Mouse (Mus musculus): ENCODE measurements around the gene Alox12b. TPM values are rescaled to one million over a fixed set of nuclear protein-coding genes. Genes with fewer than 3 reads are reported as not detected.

Alox12b gene
- polyA plus RNA-seq, 1 experiment from 2014 or later = 0.08 TPM

DNA sequence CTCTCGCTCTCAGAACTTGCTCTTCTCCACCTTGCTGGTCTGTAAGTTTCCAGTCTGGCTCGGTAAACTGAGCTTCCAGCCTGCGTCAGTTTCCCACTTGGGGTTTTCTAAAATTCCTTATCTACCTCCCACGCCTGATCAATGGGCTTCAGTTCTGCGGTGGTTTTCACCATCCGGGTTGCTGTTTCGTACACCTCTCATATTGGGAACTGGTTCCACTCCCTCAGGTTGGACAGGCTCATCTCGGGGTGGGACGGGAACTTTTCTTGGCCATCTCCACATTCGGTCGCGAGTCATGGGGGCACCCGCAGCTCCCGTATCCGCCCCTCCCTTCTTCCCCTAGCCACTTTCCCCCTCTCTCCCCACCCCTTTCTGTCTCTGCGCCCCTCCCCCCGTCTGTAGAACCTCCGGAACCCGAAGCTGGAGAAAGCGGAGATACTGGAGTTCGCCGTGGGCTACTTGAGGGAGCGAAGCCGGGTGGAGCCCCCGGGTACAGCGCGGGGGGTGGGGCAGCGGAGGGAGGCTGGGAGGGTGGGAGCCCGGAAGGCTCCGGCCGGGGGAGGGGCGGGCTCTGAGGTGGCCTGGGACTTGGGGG, 35.0 kb upstream of the Alox12b start:
- Histone ChIP-seq H3K4me1 (replicated peaks; ENCODE audit: control insufficient read depth, insufficient read depth, low read length) (peaks cover 37% of the 10 kb centered on the region), H3K9ac (ENCODE audit: low read length) (peak overlapping the region; percentile 69), H3K27me3 (ENCODE audit: control insufficient read depth, insufficient read depth, low read length) (peaks cover 10% of the 10 kb centered on the region)

DNA sequence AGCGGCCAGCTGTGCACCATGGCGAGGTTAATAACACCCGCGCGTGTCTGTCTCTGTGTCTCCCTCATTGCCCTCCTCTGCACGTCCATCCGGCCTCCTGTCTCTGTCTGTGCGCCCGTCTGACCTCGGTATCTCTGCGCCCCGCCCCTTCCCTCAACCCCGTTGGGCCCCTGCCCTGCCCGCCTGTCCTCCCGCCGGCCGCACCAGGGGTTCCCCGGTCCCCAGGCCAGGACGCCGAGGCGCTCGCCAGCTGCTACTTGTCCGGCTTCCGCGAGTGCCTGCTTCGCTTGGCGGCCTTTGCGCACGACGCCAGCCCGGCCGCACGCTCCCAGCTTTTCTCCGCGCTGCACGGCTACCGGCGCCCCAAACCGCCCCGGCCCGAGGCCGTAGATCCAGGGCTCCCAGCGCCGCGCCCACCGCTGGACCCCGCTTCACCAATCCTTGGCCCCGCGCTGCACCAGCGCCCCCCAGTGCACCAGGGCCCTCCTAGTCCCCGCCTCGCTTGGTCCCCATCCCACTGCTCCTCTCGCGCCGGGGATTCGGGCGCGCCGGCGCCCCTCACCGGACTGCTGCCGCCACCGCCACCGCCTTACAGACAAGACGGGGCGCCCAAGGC, 34.3 kb upstream of the Alox12b start, which contains the start of gene 9130213A22Rik:
9130213A22Rik (minus strand) TSS at position 254 of the 616 bp plus-strand sequence.
- peak within 1 kb of the TSS; percentile 96 for H3K4me2 ChIP-seq (ENCODE audit: low read depth, low read length, severe bottlenecking)
- H3K9me3 ChIP-seq (ENCODE audit: control insufficient read depth, low read length) = no peaks in the 10 kb centered on the region
- no peaks in the 10 kb centered on the region; the same call in 1 of the 2 replicates for H3K36me3 ChIP-seq (ENCODE audit: control insufficient read depth, insufficient read depth, low read length)
- H3K4me1 ChIP-seq (replicated peaks; ENCODE audit: control insufficient read depth, insufficient read depth, low read length) = peaks cover 34% of the 10 kb centered on the region
- peak within 1 kb of the TSS; percentile 76 for H3K4me3 ChIP-seq (ENCODE audit: low read depth, low read length)
- H3K27me3 ChIP-seq (ENCODE audit: control insufficient read depth, insufficient read depth, low read length) = peaks cover 13% of the 10 kb centered on the region
- H3K27ac ChIP-seq (ENCODE audit: low read depth, low read length) = peak within 1 kb of the TSS; percentile 37; the same call in 1 of the 2 replicates
- WGBS = under 1% methylated on average over 62 of the region's 66 CpGs
- peak; percentile 95 for DNase-seq (ENCODE audit: low spot score)
- peak within 1 kb of the TSS; percentile 69 for H3K9ac ChIP-seq (ENCODE audit: low read length)
- ATAC-seq (replicated peaks; ENCODE audit: low FRiP score) = peak; percentile 66

More for the DNA sequence above, 35.0 kb upstream of the Alox12b start:
- Histone ChIP-seq H3K9me3 (ENCODE audit: control insufficient read depth, low read length) (no peaks in the 10 kb centered on the region), H3K4me2 (ENCODE audit: low read depth, low read length, severe bottlenecking) (peak overlapping the region; percentile 96), H3K27ac (ENCODE audit: low read depth, low read length) (no peak overlapping the region), H3K36me3 (ENCODE audit: control insufficient read depth, insufficient read depth, low read length) (no peaks in the 10 kb centered on the region; the same call in 1 of the 2 replicates), H3K4me3 (ENCODE audit: low read depth, low read length) (peak overlapping the region; percentile 76)
- DNase-seq (ENCODE audit: low spot score) (no peak), ATAC-seq (replicated peaks; ENCODE audit: low FRiP score) (no peak)
- 0% methylated on average over 30 of the region's 32 CpGs for WGBS

DNA sequence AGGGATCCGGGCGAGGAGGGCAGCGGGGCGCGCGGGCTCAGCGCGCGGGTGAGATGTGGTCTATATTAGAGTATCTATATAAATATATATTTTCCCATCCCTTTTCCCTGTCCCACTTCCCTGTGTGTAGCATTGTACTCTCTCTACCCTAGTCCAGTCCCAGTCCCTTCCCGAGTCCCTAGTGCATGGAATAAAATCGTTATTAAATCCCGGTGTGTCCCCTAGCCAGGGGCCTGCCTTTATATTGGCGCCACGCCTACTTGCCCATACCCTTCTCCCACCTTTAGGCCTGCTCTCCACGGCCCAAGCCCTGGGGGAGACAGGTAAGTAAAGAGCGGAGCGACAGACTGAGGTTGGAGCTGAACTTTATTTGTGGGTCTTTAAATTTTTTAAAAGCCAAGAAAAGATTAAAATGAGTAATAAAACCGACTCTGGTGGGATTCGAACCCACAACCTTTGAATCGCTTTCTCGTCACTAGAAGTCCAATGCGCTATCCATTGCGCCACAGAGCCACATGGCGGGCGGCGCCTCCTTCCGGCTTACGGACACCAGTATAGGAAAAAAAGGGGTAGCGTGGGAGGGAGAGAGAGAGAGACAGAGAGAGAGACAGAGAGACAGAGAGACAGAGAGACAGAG, 33.6 kb upstream of the Alox12b start:
- Histone ChIP-seq H3K27me3 (ENCODE audit: control insufficient read depth, insufficient read depth, low read length) (peaks cover 13% of the 10 kb centered on the region), H3K4me2 (ENCODE audit: low read depth, low read length, severe bottlenecking) (peak overlapping the region; percentile 96), H3K36me3 (ENCODE audit: control insufficient read depth, insufficient read depth, low read length) (no peaks in the 10 kb centered on the region; the same call in 1 of the 2 replicates), H3K27ac (ENCODE audit: low read depth, low read length) (no peak overlapping the region), H3K9ac (ENCODE audit: low read length) (peak overlapping the region; percentile 69), H3K4me1 (replicated peaks; ENCODE audit: control insufficient read depth, insufficient read depth, low read length) (peaks cover 34% of the 10 kb centered on the region), H3K4me3 (ENCODE audit: low read depth, low read length) (peak overlapping the region; percentile 76), H3K9me3 (ENCODE audit: control insufficient read depth, low read length) (no peaks in the 10 kb centered on the region)
- DNase-seq (ENCODE audit: low spot score) (peak; percentile 96), ATAC-seq (replicated peaks; ENCODE audit: low FRiP score) (peak; percentile 4)
- under 1% methylated on average over 29 of the region's 29 CpGs for WGBS

DNA sequence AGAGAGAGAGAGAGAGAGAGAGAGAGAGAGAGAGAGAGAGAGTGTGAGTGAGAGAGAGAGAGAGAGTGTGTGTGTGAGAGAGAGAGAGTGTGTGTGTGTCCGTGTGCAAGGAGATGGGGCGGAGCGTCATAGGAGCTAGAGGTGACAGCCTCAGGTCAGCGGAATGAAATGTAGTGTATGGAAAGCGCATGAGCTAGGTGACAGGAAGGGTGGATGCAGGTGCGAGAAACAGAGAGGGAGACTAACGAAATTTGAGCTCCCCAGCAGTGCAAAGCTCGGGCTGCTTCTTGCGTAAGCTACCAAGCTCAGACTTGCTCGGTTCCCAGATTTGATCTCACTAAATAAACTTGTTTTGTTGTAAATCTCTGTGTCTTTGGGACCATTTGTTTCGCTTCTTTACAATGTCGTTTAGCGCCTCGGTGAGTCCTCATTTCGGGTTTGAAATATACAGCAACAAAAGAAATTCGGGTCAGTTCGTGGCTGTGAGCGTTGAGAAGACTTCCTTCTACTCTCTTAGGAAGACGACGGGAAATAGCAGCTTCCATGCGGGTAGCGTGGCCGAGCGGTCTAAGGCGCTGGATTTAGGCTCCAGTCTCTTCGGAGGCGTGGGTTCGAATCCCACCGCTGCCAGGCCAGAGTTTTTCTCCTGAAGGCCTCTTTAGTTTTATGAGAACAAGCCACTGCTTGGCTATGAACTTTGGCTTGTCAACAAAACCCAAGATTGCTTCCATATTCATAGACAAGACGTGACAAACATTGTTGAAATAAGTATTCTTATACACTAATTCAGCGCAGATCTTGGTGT, 32.9 kb upstream of the Alox12b start:
- H3K4me3 ChIP-seq (ENCODE audit: low read depth, low read length) = peak overlapping the region; percentile 76
- H3K27me3 ChIP-seq (ENCODE audit: control insufficient read depth, insufficient read depth, low read length) = peaks cover 13% of the 10 kb centered on the region
- no peaks in the 10 kb centered on the region for H3K9me3 ChIP-seq (ENCODE audit: control insufficient read depth, low read length)
- ATAC-seq (replicated peaks; ENCODE audit: low FRiP score) (peak; percentile 74), DNase-seq (ENCODE audit: low spot score) (peak; percentile 97)
- WGBS = under 1% methylated on average over 31 of the region's 31 CpGs
- H3K4me1 ChIP-seq (replicated peaks; ENCODE audit: control insufficient read depth, insufficient read depth, low read length) = peaks cover 32% of the 10 kb centered on the region
- peak overlapping the region; percentile 66; the same call in 1 of the 2 replicates for H3K27ac ChIP-seq (ENCODE audit: low read depth, low read length)
- peak overlapping the region; percentile 96 for H3K4me2 ChIP-seq (ENCODE audit: low read depth, low read length, severe bottlenecking)
- peak overlapping the region; percentile 40 for H3K9ac ChIP-seq (ENCODE audit: low read length)
- no peaks in the 10 kb centered on the region; the same call in 1 of the 2 replicates for H3K36me3 ChIP-seq (ENCODE audit: control insufficient read depth, insufficient read depth, low read length)

DNA sequence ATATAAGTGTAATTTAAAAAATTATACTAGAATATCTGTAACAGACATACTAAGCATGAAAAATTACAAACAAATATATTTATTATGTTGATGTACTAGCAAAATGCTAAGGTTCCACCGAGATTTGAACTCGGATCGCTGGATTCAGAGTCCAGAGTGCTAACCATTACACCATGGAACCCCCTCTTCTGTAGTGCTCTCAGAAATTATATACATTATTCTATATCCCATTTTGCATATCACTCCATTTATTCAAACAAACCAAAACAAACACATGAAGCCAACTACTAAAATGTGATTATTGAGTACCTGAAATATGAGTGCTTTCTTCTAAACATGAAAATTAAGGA, 32.3 kb upstream of the Alox12b start:
- peak overlapping the region; percentile 76; the same call in 1 of the 2 replicates for H3K4me3 ChIP-seq (ENCODE audit: low read depth, low read length)
- H3K9ac ChIP-seq (ENCODE audit: low read length) = no peak overlapping the region
- WGBS = 0% methylated on average over 3 of the region's 3 CpGs
- H3K27ac ChIP-seq (ENCODE audit: low read depth, low read length) = no peak overlapping the region
- H3K4me2 ChIP-seq (ENCODE audit: low read depth, low read length, severe bottlenecking) = no peak overlapping the region
- no peaks in the 10 kb centered on the region; the same call in 1 of the 2 replicates for H3K36me3 ChIP-seq (ENCODE audit: control insufficient read depth, insufficient read depth, low read length)
- DNase-seq (ENCODE audit: low spot score) = peak; percentile 71
- peaks cover 28% of the 10 kb centered on the region for H3K4me1 ChIP-seq (replicated peaks; ENCODE audit: control insufficient read depth, insufficient read depth, low read length)
- peak; percentile 63 for ATAC-seq (replicated peaks; ENCODE audit: low FRiP score)
- H3K27me3 ChIP-seq (ENCODE audit: control insufficient read depth, insufficient read depth, low read length) = peaks cover 13% of the 10 kb centered on the region
- no peaks in the 10 kb centered on the region for H3K9me3 ChIP-seq (ENCODE audit: control insufficient read depth, low read length)

DNA sequence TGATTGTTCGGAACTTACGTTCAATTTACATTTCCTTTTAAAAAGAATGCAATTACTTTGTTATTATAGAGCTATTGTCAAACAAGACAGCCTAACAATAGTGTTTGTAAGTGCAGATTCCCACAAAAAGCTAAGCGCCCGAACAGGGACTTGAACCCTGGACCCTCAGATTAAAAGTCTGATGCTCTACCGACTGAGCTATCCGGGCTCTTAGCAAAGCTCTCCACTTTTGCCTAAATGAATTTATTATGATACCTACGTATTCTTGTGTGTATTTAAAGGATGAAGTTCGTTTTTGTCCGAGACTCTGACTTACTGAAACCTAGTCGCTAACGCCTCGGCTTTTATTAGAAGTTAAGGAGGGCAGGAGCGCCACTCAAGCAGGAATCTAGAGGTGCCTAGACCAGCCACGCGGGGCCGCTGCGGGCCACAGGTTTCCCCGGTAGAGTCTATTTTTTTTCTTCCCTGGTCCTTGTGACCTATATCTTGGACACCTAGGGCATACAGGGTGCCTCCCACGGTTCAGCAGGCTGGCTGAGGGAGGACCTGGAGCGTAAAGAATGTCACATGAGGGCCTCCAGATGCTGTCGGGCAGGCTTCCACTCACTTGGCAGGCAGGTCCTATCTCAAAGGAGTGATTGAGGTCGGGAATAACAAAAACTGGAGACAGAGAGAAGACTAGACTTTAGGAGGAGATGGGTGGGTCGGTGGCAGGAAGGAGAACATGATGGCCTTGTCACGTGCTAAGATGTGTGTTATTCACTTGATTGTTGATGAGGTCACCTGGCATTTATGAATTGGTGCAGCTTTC, 31.5 kb upstream of the Alox12b start:
- peak; percentile 45; the same call in 1 of the 2 replicates for ATAC-seq (replicated peaks; ENCODE audit: low FRiP score)
- H3K27ac ChIP-seq (ENCODE audit: low read depth, low read length) = no peak overlapping the region
- WGBS = under 1% methylated on average over 24 of the region's 24 CpGs
- no peaks in the 10 kb centered on the region for H3K9me3 ChIP-seq (ENCODE audit: control insufficient read depth, low read length)
- H3K4me2 ChIP-seq (ENCODE audit: low read depth, low read length, severe bottlenecking) = peak overlapping the region; percentile 63
- DNase-seq (ENCODE audit: low spot score) = peak; percentile 86
- peak overlapping the region; percentile 43 for H3K4me3 ChIP-seq (ENCODE audit: low read depth, low read length)
- no peaks in the 10 kb centered on the region; the same call in 1 of the 2 replicates for H3K36me3 ChIP-seq (ENCODE audit: control insufficient read depth, insufficient read depth, low read length)
- H3K9ac ChIP-seq (ENCODE audit: low read length) = peak overlapping the region; percentile 55
- H3K27me3 ChIP-seq (ENCODE audit: control insufficient read depth, insufficient read depth, low read length) = peaks cover 9% of the 10 kb centered on the region
- peaks cover 21% of the 10 kb centered on the region for H3K4me1 ChIP-seq (replicated peaks; ENCODE audit: control insufficient read depth, insufficient read depth, low read length)

DNA sequence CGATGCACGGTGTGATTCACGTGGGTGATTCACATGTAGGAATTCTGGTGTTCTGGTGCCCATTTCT, 31.1 kb upstream of the Alox12b start, which contains the start of gene Aloxe3:
Aloxe3 (plus strand) TSS at position 45 of the 67 bp plus-strand sequence.
- peaks cover 17% of the 10 kb centered on the region; the same call in 1 of the 2 replicates for H3K4me1 ChIP-seq (replicated peaks; ENCODE audit: control insufficient read depth, insufficient read depth, low read length)
- peak within 1 kb of the TSS; percentile 63 for H3K4me2 ChIP-seq (ENCODE audit: low read depth, low read length, severe bottlenecking)
- H3K9me3 ChIP-seq (ENCODE audit: control insufficient read depth, low read length) = no peaks in the 10 kb centered on the region
- no peaks in the 10 kb centered on the region for H3K36me3 ChIP-seq (ENCODE audit: control insufficient read depth, insufficient read depth, low read length)
- peak within 1 kb of the TSS; percentile 43 for H3K4me3 ChIP-seq (ENCODE audit: low read depth, low read length)
- peaks cover 5% of the 10 kb centered on the region for H3K27me3 ChIP-seq (ENCODE audit: control insufficient read depth, insufficient read depth, low read length)
- ATAC-seq (replicated peaks; ENCODE audit: low FRiP score) (no peak), DNase-seq (ENCODE audit: low spot score) (no peak)
- WGBS = 2% methylated on average over 3 of the region's 3 CpGs
- H3K9ac ChIP-seq (ENCODE audit: low read length) = peak within 1 kb of the TSS; percentile 55
- no peak within 1 kb of the TSS for H3K27ac ChIP-seq (ENCODE audit: low read depth, low read length)

Data from forebrain, embryonic 11.5 days (tissue).